Mouse (Mus musculus) heart, adult 2 months (tissue): ENCODE results near the gene Lcn9.

Experiments used
- CTCF ChIP-seq: fragments of 200-600 bp; IDR thresholded peaks from 2 replicates; pipeline ENCODE4 v1.8.1; 2022; ENCODE audit warnings: antibody characterized with exemption, mild to moderate bottlenecking, moderate library complexity
- EP300 ChIP-seq: fragments of 200-500 bp; IDR thresholded peaks from 2 replicates; pipeline ENCODE4 v1.6.1; 2011; ENCODE audit warnings: low read depth, low read length, control low read depth; ENCODE audit not compliant: insufficient read depth
- POLR2A ChIP-seq: fragments of 200-500 bp; IDR thresholded peaks from 2 replicates; pipeline ENCODE4 v1.6.1; 2011; ENCODE audit warnings: mild to moderate bottlenecking, low read depth, low read length, control low read depth; ENCODE audit not compliant: insufficient read depth

DNA sequence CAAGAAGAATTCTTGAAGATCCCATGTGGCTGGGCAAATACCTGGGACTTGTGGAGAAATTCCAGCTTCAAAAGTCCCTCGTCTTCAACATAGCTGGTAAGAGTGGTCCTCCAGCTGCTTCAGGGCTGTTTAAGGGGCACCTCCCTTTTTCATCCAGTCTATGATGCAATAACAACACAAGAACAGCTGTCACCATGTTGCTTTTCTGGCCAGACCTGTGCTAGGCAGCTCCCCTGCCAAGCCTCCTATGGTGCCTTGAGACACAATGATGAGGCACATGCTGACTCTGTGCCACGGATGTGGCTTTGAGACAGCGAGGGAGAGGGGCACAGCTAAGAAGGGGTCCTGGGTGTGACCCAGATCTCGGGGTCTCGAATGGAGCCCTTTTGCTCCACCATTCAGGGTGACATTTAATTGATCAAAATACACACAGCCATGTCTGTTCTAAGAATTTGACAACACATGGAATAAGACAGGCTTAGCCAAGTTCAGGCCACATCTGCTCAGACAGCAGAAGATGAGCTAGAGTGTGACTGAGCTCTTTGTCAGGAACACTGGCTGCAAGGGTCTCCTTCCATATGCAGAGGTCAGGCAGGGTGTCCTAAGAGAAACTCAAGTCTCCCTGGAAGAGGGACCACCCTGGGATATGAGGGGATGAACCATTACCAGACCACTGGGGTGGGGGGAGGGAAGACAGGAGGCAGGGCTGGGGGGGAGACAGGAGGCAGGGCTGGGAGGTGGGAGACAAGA, 37.2 kb upstream of the Lcn9 start:
- TF ChIP-seq CTCF (no peak), EP300 (no peak), POLR2A (no peak)
